Mouse (Mus musculus) forebrain, postnatal 0 days (tissue): ENCODE data around the gene Shcbp1l. TPM values are rescaled to one million over a fixed set of nuclear protein-coding genes. Genes with fewer than 3 reads are reported as not detected.

Experiments used
- ATAC-seq: fragments of 200-750 bp; cut with Nextera tagmentation; 2 replicates; pipeline ENCODE4 v1.8.0; 2017; ENCODE audit warnings: mild to moderate bottlenecking, moderate library complexity
- DNase-seq: peaks from one replicate; pipeline ENCODE4 v3.0.0-alpha.2; 2015
- H3K27ac ChIP-seq: fragments of 300-500 bp; sonication (generic); 2 replicates; pipeline ENCODE4 v1.5.1; 2014; ENCODE audit warnings: low read depth, mild to moderate bottlenecking, antibody characterized with exemption, low read length, moderate library complexity, mixed read lengths
- H3K27me3 ChIP-seq: fragments of 300-500 bp; sonication (generic); 2 replicates; pipeline ENCODE4 v1.6.1; 2014; ENCODE audit warnings: mild to moderate bottlenecking, low read length, mixed read lengths; ENCODE audit not compliant: insufficient read depth
- H3K36me3 ChIP-seq: fragments of 300-500 bp; sonication (generic); 2 replicates; pipeline ENCODE4 v1.6.1; 2014; ENCODE audit warnings: mild to moderate bottlenecking, moderate library complexity; ENCODE audit not compliant: insufficient read depth
- H3K4me1 ChIP-seq: fragments of 300-500 bp; sonication (generic); 2 replicates; pipeline ENCODE4 v1.6.1; 2014; ENCODE audit warnings: antibody characterized with exemption; ENCODE audit not compliant: insufficient read depth
- H3K4me2 ChIP-seq: fragments of 300-500 bp; sonication (generic); 2 replicates; pipeline ENCODE4 v1.6.1; 2014; ENCODE audit warnings: low read depth, mild to moderate bottlenecking, moderate library complexity
- H3K4me3 ChIP-seq: fragments of 300-500 bp; sonication (generic); 2 replicates; pipeline ENCODE4 v1.5.1; 2014; ENCODE audit warnings: low read depth, low read length, mixed read lengths
- H3K9ac ChIP-seq: fragments of 300-500 bp; sonication (generic); 2 replicates; pipeline ENCODE4 v1.6.1; 2014; ENCODE audit warnings: mild to moderate bottlenecking
- H3K9me3 ChIP-seq: fragments of 300-500 bp; sonication (generic); 2 replicates; pipeline ENCODE4 v1.6.1; 2016; ENCODE audit warnings: low read length
- CTCF ChIP-seq: sonication (generic); IDR thresholded peaks from 2 replicates; pipeline ENCODE4 v1.5.1; 2016; ENCODE audit warnings: antibody characterized with exemption, control low read depth, low read depth
- WGBS: fragments of 180-500 bp; shearing (Covaris S2); extraction: QIAGEN DNeasy Blood & Tissue Kit; methylation state at CpG from one replicate; pipeline ENCODE4 v1.1.7; 2014; 5-methylcytosine and 5-hydroxymethylcytosine counted together
- polyA plus RNA-seq: library from polyadenylated mRNA; unstranded; fragments of >200 nt; fragmentation: Nextera tagmentation; extraction: Ambion mirVana; gene quantifications from 2 replicates; pipeline ENCODE4 v1.2.1, GENCODE M21; 2015
- total RNA-seq: library from RNA; depleted of rRNA; stranded (reverse); fragments of >200 nt; gene quantifications from 2 replicates; pipeline ENCODE4 v1.2.3, GENCODE M21; 2014

Gene Shcbp1l
- total and polyA plus RNA-seq, 2 experiments from 2014 or later, result 1.4 to 3.1 TPM

- TF ChIP-seq CTCF, result no peak
- H3K36me3 ChIP-seq, result no peaks in the 10 kb centered on the region
- no peaks in the 10 kb centered on the region for H3K4me1 ChIP-seq
- no peaks in the 10 kb centered on the region for H3K9me3 ChIP-seq
- H3K27ac ChIP-seq, result no peak overlapping the region
- no peaks in the 10 kb centered on the region for H3K27me3 ChIP-seq
- no peak for ATAC-seq
- no peak overlapping the region for H3K4me3 ChIP-seq
- no peak overlapping the region for H3K9ac ChIP-seq
- 90% methylated on average over 10 of the region's 10 CpGs for WGBS
- DNase-seq, result no peak
- H3K4me2 ChIP-seq, result no peak overlapping the region
These were observed 6.7 kb downstream of the Shcbp1l start for GRCm38 (mm10) chr1:153431701-153432100.

DNA sequence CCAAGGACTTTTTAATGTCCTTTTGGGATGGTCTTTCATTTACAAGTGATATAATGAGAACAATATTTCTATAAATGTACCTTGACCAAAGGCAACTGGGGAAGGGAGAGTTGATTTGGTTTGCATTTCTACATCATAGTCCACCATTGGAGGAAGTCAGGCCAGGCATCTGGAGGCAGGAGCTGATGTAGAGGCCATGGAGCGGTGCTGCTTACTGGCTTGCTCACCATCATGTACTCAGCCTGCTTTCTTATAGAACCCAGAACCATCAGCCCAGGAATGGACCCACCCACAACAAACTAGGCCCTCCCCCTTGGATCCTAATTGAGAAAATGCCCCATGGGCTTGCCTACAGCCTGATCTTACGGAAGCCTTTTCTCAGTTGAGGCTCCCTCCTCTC is 7.4 kb downstream of the Shcbp1l start:
- H3K27me3 ChIP-seq, result no peaks in the 10 kb centered on the region
- no peaks in the 10 kb centered on the region for H3K9me3 ChIP-seq
- H3K27ac ChIP-seq, result no peak overlapping the region
- H3K4me3 ChIP-seq, result no peak overlapping the region
- DNase-seq (no peak), ATAC-seq (no peak)
- no peaks in the 10 kb centered on the region for H3K4me1 ChIP-seq
- no peak for TF ChIP-seq CTCF
- H3K4me2 ChIP-seq, result no peak overlapping the region
- no peak overlapping the region for H3K9ac ChIP-seq
- 100% methylated on average over 2 of the region's 2 CpGs for WGBS
- no peaks in the 10 kb centered on the region for H3K36me3 ChIP-seq

DNA sequence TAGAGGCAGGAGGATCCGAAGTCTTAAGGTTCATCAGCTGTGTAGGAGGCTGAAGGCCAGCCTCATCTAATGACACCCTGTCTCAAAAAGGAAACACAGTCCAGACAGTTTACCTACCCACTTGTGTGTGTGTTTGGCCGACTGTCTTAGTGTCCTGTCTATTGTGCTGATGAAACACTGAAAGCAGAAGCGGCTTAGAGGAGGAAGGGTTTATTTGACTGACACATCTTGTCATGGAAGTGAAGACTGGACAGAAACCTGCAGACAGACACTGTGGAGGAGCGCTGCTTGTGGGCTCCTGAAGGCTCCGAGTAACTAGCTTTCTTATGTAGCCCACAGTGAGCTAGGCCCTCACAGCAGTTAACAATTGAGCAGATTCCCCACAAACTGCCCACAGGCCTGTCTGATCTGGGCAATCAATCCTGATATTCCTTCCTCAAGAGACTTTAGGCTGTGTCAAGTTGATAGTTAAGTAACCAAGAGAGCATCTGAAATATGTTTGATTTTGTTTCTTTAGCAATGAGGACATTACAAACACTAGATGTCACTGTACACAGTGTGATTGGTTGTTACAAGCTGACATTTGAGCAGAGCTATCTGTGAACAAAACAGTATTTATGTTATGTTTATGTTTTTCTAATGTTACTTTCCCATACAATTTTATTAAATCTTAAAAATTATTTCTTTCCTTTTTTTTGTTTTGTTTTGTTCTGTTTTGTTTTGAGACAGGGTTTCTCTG is 9.1 kb downstream of the Shcbp1l start:
- no peaks in the 10 kb centered on the region for H3K9me3 ChIP-seq
- no peaks in the 10 kb centered on the region for H3K36me3 ChIP-seq
- no peak overlapping the region for H3K4me3 ChIP-seq
- H3K4me2 ChIP-seq, result no peak overlapping the region
- H3K4me1 ChIP-seq, result no peaks in the 10 kb centered on the region
- H3K27me3 ChIP-seq, result no peaks in the 10 kb centered on the region
- DNase-seq (no peak), ATAC-seq (no peak)
- H3K9ac ChIP-seq, result no peak overlapping the region
- TF ChIP-seq CTCF, result peak; percentile 22; the same call in 1 of the 2 replicates
- no peak overlapping the region for H3K27ac ChIP-seq
- 87% methylated on average over 5 of the region's 5 CpGs for WGBS

DNA sequence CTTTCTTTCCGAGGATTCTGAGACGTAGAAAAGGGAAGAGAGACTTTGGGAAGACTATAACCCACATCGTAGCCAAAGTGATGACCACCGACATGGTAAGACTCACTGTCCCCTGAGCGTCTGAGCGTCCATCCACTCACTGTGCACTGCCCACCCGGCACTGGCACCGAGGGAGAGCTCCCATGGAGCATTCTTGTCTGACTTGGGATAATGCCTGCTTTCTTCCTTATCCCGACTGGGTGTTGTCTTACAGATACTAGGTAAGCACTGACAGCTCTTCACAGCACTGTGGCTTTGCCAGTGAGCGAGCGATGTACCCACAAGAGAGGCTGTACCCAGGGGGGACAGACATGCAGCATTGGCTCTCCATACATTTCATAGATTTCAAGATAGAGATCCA is 12.6 kb downstream of the Shcbp1l start:
- H3K4me1 ChIP-seq, result no peaks in the 10 kb centered on the region
- no peak for TF ChIP-seq CTCF
- no peaks in the 10 kb centered on the region for H3K9me3 ChIP-seq
- H3K4me2 ChIP-seq, result no peak overlapping the region
- DNase-seq (no peak), ATAC-seq (no peak)
- no peak overlapping the region for H3K4me3 ChIP-seq
- H3K9ac ChIP-seq, result no peak overlapping the region
- no peaks in the 10 kb centered on the region for H3K36me3 ChIP-seq
- H3K27me3 ChIP-seq, result no peaks in the 10 kb centered on the region
- no peak overlapping the region for H3K27ac ChIP-seq
- 91% methylated on average over 11 of the region's 11 CpGs for WGBS

- WGBS, result 83% methylated on average over 4 of the region's 4 CpGs
- no peaks in the 10 kb centered on the region for H3K9me3 ChIP-seq
- DNase-seq, result no peak
- ATAC-seq, result no peak
- TF ChIP-seq CTCF, result no peak
- no peak overlapping the region for H3K4me3 ChIP-seq
- no peaks in the 10 kb centered on the region for H3K4me1 ChIP-seq
- no peaks in the 10 kb centered on the region for H3K27me3 ChIP-seq
- H3K36me3 ChIP-seq, result no peaks in the 10 kb centered on the region
- no peak overlapping the region for H3K4me2 ChIP-seq
- H3K9ac ChIP-seq, result no peak overlapping the region
- no peak overlapping the region for H3K27ac ChIP-seq
These were observed 15.8 kb downstream of the Shcbp1l start for GRCm38 (mm10) chr1:153440752-153441151.

DNA sequence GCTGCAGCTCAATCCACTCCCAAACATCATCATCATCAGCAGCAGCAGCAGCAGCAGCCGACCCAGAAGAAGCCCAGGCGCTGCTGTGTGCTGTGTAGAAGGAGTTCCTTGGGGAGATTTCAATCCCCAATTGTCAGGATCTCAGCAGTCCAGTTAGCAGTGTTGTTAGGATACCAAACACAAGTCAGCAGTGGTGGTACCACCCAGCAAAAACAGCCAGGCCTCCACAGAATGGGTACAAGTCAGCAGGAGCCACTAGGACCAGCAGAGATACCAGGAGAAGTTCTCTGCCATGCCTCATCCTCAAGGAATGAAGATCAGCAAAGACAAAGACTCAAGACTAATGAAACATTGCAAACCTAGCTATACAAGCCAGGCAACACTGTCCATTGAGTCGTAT is 16.7 kb downstream of the Shcbp1l start:
- no peak overlapping the region for H3K4me3 ChIP-seq
- no peak for DNase-seq
- H3K9ac ChIP-seq, result no peak overlapping the region
- WGBS, result 89% methylated on average over 3 of the region's 3 CpGs
- H3K4me2 ChIP-seq, result no peak overlapping the region
- no peak overlapping the region for H3K27ac ChIP-seq
- no peaks in the 10 kb centered on the region for H3K9me3 ChIP-seq
- no peaks in the 10 kb centered on the region for H3K27me3 ChIP-seq
- H3K36me3 ChIP-seq, result 0 out of 2 replicates have a peak, but pooled peaks cover 3% of the 10 kb centered on the region
- no peak for TF ChIP-seq CTCF
- no peaks in the 10 kb centered on the region for H3K4me1 ChIP-seq
- no peak for ATAC-seq

DNA sequence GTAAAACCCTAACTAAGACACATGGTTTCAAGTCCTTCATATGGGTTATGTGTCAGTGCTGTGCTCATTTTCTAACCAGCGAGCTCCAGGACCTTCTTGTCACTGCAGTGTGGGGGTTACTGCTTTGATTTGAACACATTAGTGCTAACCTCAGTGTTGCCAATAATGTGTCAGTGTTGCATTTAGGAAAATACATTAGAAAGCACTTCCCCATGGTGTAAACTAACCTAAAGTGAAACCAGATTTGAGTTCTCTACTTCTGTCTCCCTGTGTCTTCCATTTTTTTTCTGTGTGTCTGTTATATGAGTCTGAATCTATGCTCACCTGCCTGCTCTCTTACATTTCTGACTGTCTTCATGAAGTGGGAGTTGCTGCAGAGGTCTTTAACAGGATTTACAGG is 18.1 kb downstream of the Shcbp1l start:
- DNase-seq, result no peak
- Histone ChIP-seq H3K4me2 (no peak overlapping the region), H3K9ac (no peak overlapping the region), H3K4me1 (no peaks in the 10 kb centered on the region), H3K27me3 (no peaks in the 10 kb centered on the region), H3K4me3 (no peak overlapping the region), H3K27ac (no peak overlapping the region), H3K36me3 (0 out of 2 replicates have a peak, but pooled peaks cover 3% of the 10 kb centered on the region), H3K9me3 (no peaks in the 10 kb centered on the region)
- ATAC-seq, result no peak
- WGBS, result 80% methylated on average over 1 of the region's 1 CpGs
- no peak for TF ChIP-seq CTCF
